Mouse (Mus musculus) embryonic fibroblast, embryonic 13.5 days (primary cell): ENCODE results near the gene Trap1a.

Experiments used
- CTCF ChIP-seq: IDR thresholded peaks from 2 replicates; pipeline ENCODE4 v1.5.1; 2011; ENCODE audit warnings: mild to moderate bottlenecking, control low read depth, low read length, moderate library complexity, borderline replicate concordance; ENCODE audit not compliant: insufficient read depth
- POLR2A ChIP-seq: IDR thresholded peaks from 2 replicates; pipeline ENCODE4 v1.6.1; 2011; ENCODE audit warnings: low read depth, mild to moderate bottlenecking, control low read depth, low read length, moderate library complexity

DNA sequence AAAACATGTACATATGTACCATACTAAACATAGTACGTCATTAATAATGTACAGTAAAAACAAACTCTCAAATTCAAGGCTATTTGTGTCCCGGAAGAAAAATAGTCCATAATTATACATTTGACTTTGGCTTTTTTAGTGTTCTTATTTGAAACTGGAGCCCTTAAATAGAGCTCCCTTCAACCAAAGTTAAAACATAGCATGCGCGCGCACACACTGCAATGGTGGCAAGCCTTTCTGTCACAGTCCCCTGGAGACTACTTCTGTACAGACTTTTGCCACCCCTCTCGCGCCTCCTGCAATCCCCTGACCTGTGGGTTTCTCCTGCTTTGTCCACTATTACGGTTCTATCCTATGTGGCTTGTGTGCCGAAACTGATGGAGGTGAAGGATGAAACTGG lies 900 bp upstream of the Trap1a start:
- no peak for TF ChIP-seq CTCF
- no peak for TF ChIP-seq POLR2A
